Mouse (Mus musculus): Measurements from ENCODE around the gene Ppm1f. TPM values are rescaled to one million over a fixed set of nuclear protein-coding genes. Genes with fewer than 3 reads are reported as not detected.
"Not testable (repeated sequence)": the region's sequence is repeated elsewhere in the genome, so short reads cannot be mapped to it uniquely, and the experiment has no call there.

Ppm1f gene
- polyA plus RNA-seq, 1 experiment from 2014 or later, result 30.0 TPM

GRCm38 (mm10) chr16:16924481-16924880 is 28.2 kb downstream of the Ppm1f start:
- H3K36me3 ChIP-seq (ENCODE audit: control insufficient read depth, insufficient read depth, low read length), result peaks cover 23% of the 10 kb centered on the region
- no peak overlapping the region for H3K4me2 ChIP-seq (ENCODE audit: low read length)
- peaks cover 6% of the 10 kb centered on the region; the same call in 1 of the 2 replicates for H3K4me1 ChIP-seq (ENCODE audit: control insufficient read depth, insufficient read depth, low read length)
- WGBS, result 88% methylated on average over 3 of the region's 3 CpGs
- H3K27ac ChIP-seq (ENCODE audit: low read length), result no peak overlapping the region
- H3K27me3 ChIP-seq (ENCODE audit: control insufficient read depth, insufficient read depth, low read depth, low read length), result no peaks in the 10 kb centered on the region
- no peak overlapping the region for H3K9ac ChIP-seq (ENCODE audit: low read depth, low read length)
- no peak for ATAC-seq
- H3K9me3 ChIP-seq (replicated peaks; ENCODE audit: control insufficient read depth, low read length, poor library complexity, severe bottlenecking), result no peaks in the 10 kb centered on the region
- no peak overlapping the region for H3K4me3 ChIP-seq (ENCODE audit: low read depth, low read length)

GRCm38 (mm10) chr16:16926536-16926935 is 30.3 kb downstream of the Ppm1f start:
- Histone ChIP-seq H3K27ac (ENCODE audit: low read length) (no peak overlapping the region), H3K36me3 (ENCODE audit: control insufficient read depth, insufficient read depth, low read length) (peaks cover 17% of the 10 kb centered on the region), H3K27me3 (ENCODE audit: control insufficient read depth, insufficient read depth, low read depth, low read length) (no peaks in the 10 kb centered on the region), H3K4me2 (ENCODE audit: low read length) (no peak overlapping the region), H3K9me3 (replicated peaks; ENCODE audit: control insufficient read depth, low read length, poor library complexity, severe bottlenecking) (no peaks in the 10 kb centered on the region), H3K9ac (ENCODE audit: low read depth, low read length) (no peak overlapping the region), H3K4me1 (ENCODE audit: control insufficient read depth, insufficient read depth, low read length) (peaks cover 6% of the 10 kb centered on the region; the same call in 1 of the 2 replicates), H3K4me3 (ENCODE audit: low read depth, low read length) (no peak overlapping the region)
- no peak for ATAC-seq
- 17% methylated on average over 5 of the region's 5 CpGs for WGBS

GRCm38 (mm10) chr16:16928908-16929307 is 32.6 kb downstream of the Ppm1f start:
- not testable (repeated sequence) for H3K4me2 ChIP-seq (ENCODE audit: low read length); H3K27me3 ChIP-seq (ENCODE audit: control insufficient read depth, insufficient read depth, low read depth, low read length); H3K9ac ChIP-seq (ENCODE audit: low read depth, low read length); H3K4me1 ChIP-seq (ENCODE audit: control insufficient read depth, insufficient read depth, low read length); H3K9me3 ChIP-seq (replicated peaks; ENCODE audit: control insufficient read depth, low read length, poor library complexity, severe bottlenecking); H3K36me3 ChIP-seq (ENCODE audit: control insufficient read depth, insufficient read depth, low read length); H3K4me3 ChIP-seq (ENCODE audit: low read depth, low read length)
- WGBS, result 56% methylated on average over 3 of the region's 3 CpGs
- peak overlapping the region; percentile 43; the same call in 1 of the 2 replicates for H3K27ac ChIP-seq (ENCODE audit: low read length)
- ATAC-seq, result peak; percentile 76

- WGBS, result 91% methylated on average over 3 of the region's 3 CpGs
- Histone ChIP-seq H3K4me1 (ENCODE audit: control insufficient read depth, insufficient read depth, low read length) (peaks cover 6% of the 10 kb centered on the region; the same call in 1 of the 2 replicates), H3K4me3 (ENCODE audit: low read depth, low read length) (no peak overlapping the region), H3K9me3 (replicated peaks; ENCODE audit: control insufficient read depth, low read length, poor library complexity, severe bottlenecking) (no peaks in the 10 kb centered on the region), H3K36me3 (ENCODE audit: control insufficient read depth, insufficient read depth, low read length) (0 out of 2 replicates have a peak, but pooled peaks cover 3% of the 10 kb centered on the region), H3K27me3 (ENCODE audit: control insufficient read depth, insufficient read depth, low read depth, low read length) (no peaks in the 10 kb centered on the region), H3K9ac (ENCODE audit: low read depth, low read length) (no peak overlapping the region), H3K27ac (ENCODE audit: low read length) (no peak overlapping the region), H3K4me2 (ENCODE audit: low read length) (no peak overlapping the region)
- ATAC-seq, result no peak
Measured at GRCm38 (mm10) chr16:16930326-16930725, 34.1 kb downstream of the Ppm1f start.

- 0 out of 2 replicates have a peak, but pooled peaks cover under 1% of the 10 kb centered on the region for H3K36me3 ChIP-seq (ENCODE audit: control insufficient read depth, insufficient read depth, low read length)
- 0 out of 2 replicates have a peak, but pooled peaks have one; percentile 10 for ATAC-seq
- H3K4me2 ChIP-seq (ENCODE audit: low read length), result no peak overlapping the region
- H3K4me1 ChIP-seq (ENCODE audit: control insufficient read depth, insufficient read depth, low read length), result peaks cover 6% of the 10 kb centered on the region; the same call in 1 of the 2 replicates
- no peak overlapping the region for H3K9ac ChIP-seq (ENCODE audit: low read depth, low read length)
- no peak overlapping the region for H3K4me3 ChIP-seq (ENCODE audit: low read depth, low read length)
- 65% methylated on average over 5 of the region's 5 CpGs for WGBS
- no peaks in the 10 kb centered on the region for H3K27me3 ChIP-seq (ENCODE audit: control insufficient read depth, insufficient read depth, low read depth, low read length)
- no peaks in the 10 kb centered on the region for H3K9me3 ChIP-seq (replicated peaks; ENCODE audit: control insufficient read depth, low read length, poor library complexity, severe bottlenecking)
- no peak overlapping the region for H3K27ac ChIP-seq (ENCODE audit: low read length)
Measured at GRCm38 (mm10) chr16:16930810-16931296, 34.6 kb downstream of the Ppm1f start.

GRCm38 (mm10) chr16:16939543-16939942 is 43.3 kb downstream of the Ppm1f start:
- WGBS, result 95% methylated on average over 9 of the region's 9 CpGs
- no peak overlapping the region for H3K4me3 ChIP-seq (ENCODE audit: low read depth, low read length)

GRCm38 (mm10) chr16:16941078-16941477 is 44.8 kb downstream of the Ppm1f start:
- no peaks in the 10 kb centered on the region for H3K9me3 ChIP-seq (replicated peaks; ENCODE audit: control insufficient read depth, low read length, poor library complexity, severe bottlenecking)
- ATAC-seq, result no peak
- no peak overlapping the region for H3K9ac ChIP-seq (ENCODE audit: low read depth, low read length)
- no peak overlapping the region for H3K4me2 ChIP-seq (ENCODE audit: low read length)
- no peaks in the 10 kb centered on the region for H3K36me3 ChIP-seq (ENCODE audit: control insufficient read depth, insufficient read depth, low read length)
- no peak overlapping the region for H3K4me3 ChIP-seq (ENCODE audit: low read depth, low read length)
- WGBS, result 93% methylated on average over 2 of the region's 2 CpGs
- H3K4me1 ChIP-seq (ENCODE audit: control insufficient read depth, insufficient read depth, low read length), result no peaks in the 10 kb centered on the region
- H3K27ac ChIP-seq (ENCODE audit: low read length), result no peak overlapping the region
- no peaks in the 10 kb centered on the region for H3K27me3 ChIP-seq (ENCODE audit: control insufficient read depth, insufficient read depth, low read depth, low read length)

More at GRCm38 (mm10) chr16:16939543-16939942, 43.3 kb downstream of the Ppm1f start:
- Histone ChIP-seq H3K9ac (ENCODE audit: low read depth, low read length) (no peak overlapping the region), H3K27me3 (ENCODE audit: control insufficient read depth, insufficient read depth, low read depth, low read length) (no peaks in the 10 kb centered on the region), H3K27ac (ENCODE audit: low read length) (no peak overlapping the region), H3K36me3 (ENCODE audit: control insufficient read depth, insufficient read depth, low read length) (no peaks in the 10 kb centered on the region), H3K9me3 (replicated peaks; ENCODE audit: control insufficient read depth, low read length, poor library complexity, severe bottlenecking) (no peaks in the 10 kb centered on the region), H3K4me1 (ENCODE audit: control insufficient read depth, insufficient read depth, low read length) (no peaks in the 10 kb centered on the region), H3K4me2 (ENCODE audit: low read length) (no peak overlapping the region)
- ATAC-seq, result no peak

- no peak for ATAC-seq
- 6% methylated on average over 1 of the region's 5 CpGs for WGBS
- Histone ChIP-seq H3K27me3 (ENCODE audit: control insufficient read depth, insufficient read depth, low read depth, low read length) (no peaks in the 10 kb centered on the region), H3K4me3 (ENCODE audit: low read depth, low read length) (no peak overlapping the region), H3K4me2 (ENCODE audit: low read length) (no peak overlapping the region), H3K9ac (ENCODE audit: low read depth, low read length) (no peak overlapping the region), H3K27ac (ENCODE audit: low read length) (no peak overlapping the region), H3K36me3 (ENCODE audit: control insufficient read depth, insufficient read depth, low read length) (no peaks in the 10 kb centered on the region), H3K9me3 (replicated peaks; ENCODE audit: control insufficient read depth, low read length, poor library complexity, severe bottlenecking) (no peaks in the 10 kb centered on the region), H3K4me1 (ENCODE audit: control insufficient read depth, insufficient read depth, low read length) (no peaks in the 10 kb centered on the region)
Measured at GRCm38 (mm10) chr16:16958575-16958974, 62.3 kb downstream of the Ppm1f start.

GRCm38 (mm10) chr16:16959907-16960306 is 63.6 kb downstream of the Ppm1f start:
- 89% methylated on average over 6 of the region's 6 CpGs for WGBS
- ATAC-seq, result no peak
- no peak overlapping the region for H3K4me2 ChIP-seq (ENCODE audit: low read length)
- no peak overlapping the region for H3K4me3 ChIP-seq (ENCODE audit: low read depth, low read length)
- H3K27me3 ChIP-seq (ENCODE audit: control insufficient read depth, insufficient read depth, low read depth, low read length), result no peaks in the 10 kb centered on the region
- no peaks in the 10 kb centered on the region for H3K36me3 ChIP-seq (ENCODE audit: control insufficient read depth, insufficient read depth, low read length)
- H3K9ac ChIP-seq (ENCODE audit: low read depth, low read length), result no peak overlapping the region
- no peak overlapping the region for H3K27ac ChIP-seq (ENCODE audit: low read length)
- H3K4me1 ChIP-seq (ENCODE audit: control insufficient read depth, insufficient read depth, low read length), result no peaks in the 10 kb centered on the region
- H3K9me3 ChIP-seq (replicated peaks; ENCODE audit: control insufficient read depth, low read length, poor library complexity, severe bottlenecking), result no peaks in the 10 kb centered on the region
